Mouse (Mus musculus): ENCODE data around the gene Ubac2.
A peak's percentile ranks its signal among the peaks of the same experiment; 100 is the strongest.

Gene Ubac2

GRCm38 (mm10) chr14:121949436-121949835 is 71.0 kb downstream of the Ubac2 start:
- DNase-seq (ENCODE audit: low spot score in 2 of 2), result no peak

DNA sequence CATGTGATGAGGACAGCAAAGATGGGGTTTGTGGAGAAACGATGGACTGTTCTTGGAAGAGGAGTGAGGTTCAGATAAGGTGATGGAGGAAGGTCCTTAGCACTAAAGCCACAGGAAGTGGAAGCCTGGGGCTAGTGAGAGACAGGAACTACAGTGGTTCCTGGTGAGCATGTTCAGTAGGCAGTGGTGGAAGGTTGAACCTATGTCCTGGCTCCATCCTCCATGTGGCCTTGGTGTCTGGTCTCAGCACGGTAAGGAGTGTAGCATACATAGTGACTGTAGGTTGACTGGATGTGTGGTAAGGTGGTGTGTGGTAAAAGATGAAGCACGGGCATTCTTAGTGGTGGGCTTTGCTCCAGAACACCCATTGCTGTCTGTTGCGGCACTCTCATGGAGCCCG is 71.5 kb downstream of the Ubac2 start:
- DNase-seq (ENCODE audit: low spot score in 2 of 2), result no peak

- no peak for DNase-seq (ENCODE audit: low spot score in 2 of 2)
Measured at GRCm38 (mm10) chr14:121951399-121952045, 73.1 kb downstream of the Ubac2 start.

DNA sequence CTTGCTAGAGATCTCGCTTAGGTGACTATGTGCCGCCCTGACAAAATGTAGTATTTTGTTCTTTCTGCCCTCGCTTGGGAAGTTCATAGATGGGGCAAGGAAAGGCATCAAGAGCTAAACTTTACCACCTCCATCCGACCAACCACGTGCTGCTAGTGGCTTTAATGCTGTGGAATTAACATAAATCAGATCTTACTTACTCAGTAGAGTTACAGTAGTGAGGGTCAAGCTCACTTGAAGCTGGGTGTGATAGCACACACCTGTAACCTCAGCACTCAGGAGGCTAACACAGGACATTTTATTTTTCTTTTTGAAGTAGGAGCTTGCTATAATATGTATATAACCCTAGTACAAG is 73.6 kb downstream of the Ubac2 start:
- DNase-seq (ENCODE audit: low spot score in 2 of 2), result no peak

GRCm38 (mm10) chr14:121954129-121954528 is 75.7 kb downstream of the Ubac2 start:
- DNase-seq (ENCODE audit: low spot score in 2 of 2), result no peak

DNA sequence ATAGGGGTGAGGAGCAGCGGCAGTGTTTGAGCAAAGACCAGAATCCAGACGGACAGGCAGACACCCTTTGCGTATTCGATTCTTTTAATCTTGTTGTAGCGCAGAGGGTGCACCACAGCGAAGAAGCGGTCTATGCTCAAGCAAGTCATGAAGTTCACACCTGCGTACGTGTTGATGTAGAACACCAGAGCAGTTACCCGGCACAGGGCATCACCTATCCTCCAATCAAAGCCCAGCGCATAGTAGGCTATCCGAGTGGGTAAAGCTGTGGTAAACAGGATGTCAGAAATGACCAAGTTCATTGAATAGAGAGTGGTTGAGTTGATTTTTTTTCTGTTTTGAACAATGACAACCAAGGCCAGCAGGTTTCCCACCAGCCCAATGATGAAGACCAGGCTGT is 76.2 kb downstream of the Ubac2 start:
- no peak for DNase-seq (ENCODE audit: low spot score in 2 of 2)

DNA sequence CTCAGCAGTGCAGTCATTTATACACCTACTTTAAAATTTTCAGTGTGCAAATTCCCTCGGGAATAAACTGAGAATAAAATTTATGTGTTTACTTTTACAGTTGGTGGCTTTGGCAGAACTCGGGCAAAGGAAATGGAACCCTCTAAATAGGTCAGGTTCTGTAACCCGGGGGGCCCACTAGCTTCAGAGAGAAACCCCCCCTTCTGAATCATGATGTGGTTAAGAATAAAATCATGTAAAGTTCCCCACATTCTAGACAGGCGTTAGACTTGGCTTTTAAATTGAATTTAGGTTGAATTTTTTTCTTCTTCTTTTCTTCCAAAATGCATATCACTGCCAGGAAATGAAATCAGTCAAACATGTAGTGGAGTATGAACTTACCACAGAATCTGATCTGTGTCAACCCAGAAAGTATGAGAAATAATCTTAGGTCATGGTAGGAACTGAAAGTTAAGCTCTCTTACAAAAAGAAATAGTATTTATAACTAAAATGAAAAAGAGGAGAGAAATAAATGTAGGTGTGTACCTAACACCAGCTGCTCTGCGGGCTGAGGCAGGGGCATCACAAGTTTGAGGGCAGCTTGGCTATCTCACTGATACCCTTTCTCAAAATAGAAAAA is 76.9 kb downstream of the Ubac2 start:
- no peak for DNase-seq (ENCODE audit: low spot score in 2 of 2)

GRCm38 (mm10) chr14:121956291-121956690 is 77.9 kb downstream of the Ubac2 start:
- DNase-seq (ENCODE audit: low spot score in 2 of 2), result no peak

- no peak for DNase-seq (ENCODE audit: low spot score in 2 of 2)
Measured at GRCm38 (mm10) chr14:121957176-121957871, 78.9 kb downstream of the Ubac2 start.

DNA sequence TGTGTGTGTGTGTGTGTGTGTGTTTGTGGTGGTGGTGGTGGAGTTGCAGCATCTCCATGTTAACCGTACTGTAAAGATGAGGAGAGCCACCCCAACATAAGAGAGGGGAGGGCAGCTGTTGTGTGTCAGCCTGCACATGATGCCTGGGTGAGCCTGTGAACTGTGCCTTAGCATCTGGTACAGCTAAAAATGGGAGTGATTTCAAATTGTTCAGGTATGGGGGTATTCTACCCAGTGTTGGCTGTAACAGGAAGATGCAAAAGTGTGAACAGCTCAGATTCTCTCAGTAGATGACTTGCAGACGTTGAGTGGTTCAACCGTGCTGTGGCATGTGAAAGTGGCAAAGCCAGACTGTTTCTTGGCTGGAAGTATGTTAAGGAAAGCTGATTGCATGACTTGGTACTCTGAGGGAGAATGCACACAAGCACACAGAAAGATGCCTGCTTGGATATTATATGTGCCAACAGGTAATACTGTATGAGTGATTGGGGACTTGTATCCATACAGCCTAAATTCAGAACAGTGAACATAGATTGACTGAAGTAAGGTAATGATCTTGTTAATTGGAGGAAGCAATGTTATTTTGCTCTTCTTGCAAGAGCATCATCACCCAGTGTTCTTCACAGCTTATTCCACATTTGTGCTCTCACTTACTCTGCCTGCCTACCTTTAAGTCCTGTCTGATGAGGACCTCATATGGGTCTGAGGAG is 79.8 kb downstream of the Ubac2 start:
- DNase-seq (ENCODE audit: low spot score in 2 of 2), result no peak

GRCm38 (mm10) chr14:121958751-121959537 is 80.5 kb downstream of the Ubac2 start:
- DNase-seq (ENCODE audit: low spot score in 2 of 2), result no peak

GRCm38 (mm10) chr14:121959538-121959980 is 81.1 kb downstream of the Ubac2 start:
- DNase-seq (ENCODE audit: low spot score in 2 of 2), result no peak

GRCm38 (mm10) chr14:121960031-121960430 is 81.6 kb downstream of the Ubac2 start:
- no peak for DNase-seq (ENCODE audit: low spot score in 2 of 2)

- DNase-seq (ENCODE audit: low spot score in 2 of 2), result no peak
Measured at GRCm38 (mm10) chr14:121960531-121960930, 82.1 kb downstream of the Ubac2 start.

- DNase-seq (ENCODE audit: low spot score in 2 of 2), result no peak
Measured at GRCm38 (mm10) chr14:121960997-121961396, 82.6 kb downstream of the Ubac2 start.

DNA sequence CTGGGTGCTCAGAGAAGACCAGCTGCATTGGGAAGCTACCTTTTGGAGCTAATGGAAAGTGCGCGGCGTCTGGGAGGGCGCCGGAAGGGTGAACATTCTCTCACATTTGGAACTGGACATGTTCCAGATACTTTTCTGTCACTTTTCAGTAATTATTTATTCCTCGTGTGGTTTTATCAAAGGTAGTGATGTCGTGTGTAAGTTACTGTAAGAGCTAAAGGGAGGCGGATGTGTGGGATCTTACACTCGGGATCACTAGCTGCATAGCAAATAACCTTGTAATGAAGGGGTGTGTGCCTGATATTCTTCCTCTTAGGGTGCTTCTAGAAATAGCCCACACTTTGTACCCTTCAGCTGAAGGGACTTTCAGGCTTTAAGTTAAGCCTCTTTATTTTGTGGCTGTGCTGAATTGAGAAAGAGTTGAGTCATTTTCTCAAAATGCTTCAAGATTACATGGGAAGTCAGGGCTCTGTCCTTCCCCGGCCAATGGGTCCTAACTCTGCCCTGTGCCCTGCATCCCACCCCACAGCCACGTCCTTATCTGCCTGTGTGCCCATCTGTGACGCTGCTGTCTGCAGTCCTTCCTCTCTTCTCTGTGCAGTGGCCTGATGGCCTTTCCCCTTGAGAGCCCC is 83.2 kb downstream of the Ubac2 start:
- no peak for DNase-seq (ENCODE audit: low spot score in 2 of 2)

GRCm38 (mm10) chr14:121962128-121962890 is 83.9 kb downstream of the Ubac2 start:
- DNase-seq (ENCODE audit: low spot score in 2 of 2), result no peak

- no peak for DNase-seq (ENCODE audit: low spot score in 2 of 2)
Measured at GRCm38 (mm10) chr14:121963251-121963941, 85.0 kb downstream of the Ubac2 start.

GRCm38 (mm10) chr14:121963942-121964335 is 85.5 kb downstream of the Ubac2 start:
- no peak for DNase-seq (ENCODE audit: low spot score in 2 of 2)

GRCm38 (mm10) chr14:121964990-121965389 is 86.6 kb downstream of the Ubac2 start, which contains the start of gene Gpr183:
Gpr183 (minus strand) TSS chr14:121965195.
- DNase-seq (ENCODE audit: low spot score in 2 of 2), result peak in 1 of 2 experiments; percentile 33
